Mouse (Mus musculus): ENCODE measurements around the gene Ndufa6. TPM values are rescaled to one million over a fixed set of nuclear protein-coding genes. Genes with fewer than 3 reads are reported as not detected.

Gene Ndufa6
- polyA plus RNA-seq, 1 experiment from 2014 or later, result 403 TPM

Small RNA genes within 50 kb of the gene (microRNA-seq; reads per million reads assigned to microRNA genes)
- gene Mir7684, result not detected

Other genes starting within 250 kb of the Ndufa6 start
- gene Ccdc134, start 226.4 kb downstream of the Ndufa6 start, polyA plus RNA-seq (2014; fragmentation: Nextera tagmentation; extraction: Ambion mirVana), result 17.7 and 18.4 TPM in 2 replicates
- gene Srebf2, start 207.1 kb downstream of the Ndufa6 start, polyA plus RNA-seq (2014; fragmentation: Nextera tagmentation; extraction: Ambion mirVana), result 128 and 133 TPM in 2 replicates
- gene Shisa8, start 141.5 kb downstream of the Ndufa6 start, polyA plus RNA-seq (2014; fragmentation: Nextera tagmentation; extraction: Ambion mirVana), result 0.30 and 0.39 TPM in 2 replicates
- gene Tnfrsf13c, start 130.0 kb downstream of the Ndufa6 start, polyA plus RNA-seq (2014; fragmentation: Nextera tagmentation; extraction: Ambion mirVana), result 0.18 TPM in 1 of 2 replicates, not detected in the other
- gene Cenpm, start 109.6 kb downstream of the Ndufa6 start, polyA plus RNA-seq (2014; fragmentation: Nextera tagmentation; extraction: Ambion mirVana), result 72.1 and 86.7 TPM in 2 replicates
- gene 1500009C09Rik, start 101.9 kb downstream of the Ndufa6 start, polyA plus RNA-seq (2014; fragmentation: Nextera tagmentation; extraction: Ambion mirVana), result not detected in 2 replicates
- 16.1 and 16.6 TPM in 2 replicates for gene Sept3, start 79.4 kb downstream of the Ndufa6 start, polyA plus RNA-seq (2014; fragmentation: Nextera tagmentation; extraction: Ambion mirVana)
- gene Wbp2nl, start 55.4 kb downstream of the Ndufa6 start, polyA plus RNA-seq (2014; fragmentation: Nextera tagmentation; extraction: Ambion mirVana), result 0.18 and 0.29 TPM in 2 replicates
- 68.6 and 72.4 TPM in 2 replicates for gene Naga, start 15.4 kb downstream of the Ndufa6 start, polyA plus RNA-seq (2014; fragmentation: Nextera tagmentation; extraction: Ambion mirVana)
- 15.2 and 16.1 TPM in 2 replicates for gene Pheta2, start 15.4 kb downstream of the Ndufa6 start, polyA plus RNA-seq (2014; fragmentation: Nextera tagmentation; extraction: Ambion mirVana)
- 251 and 266 TPM in 2 replicates for gene Smdt1, start 15.4 kb downstream of the Ndufa6 start, polyA plus RNA-seq (2014; fragmentation: Nextera tagmentation; extraction: Ambion mirVana)
- 5.9 and 10.4 TPM in 2 replicates for gene Cyp2d22, start 25.9 kb upstream of the Ndufa6 start, polyA plus RNA-seq (2014; fragmentation: Nextera tagmentation; extraction: Ambion mirVana)
- not detected in 2 replicates for gene Cyp2d11, start 39.7 kb upstream of the Ndufa6 start, polyA plus RNA-seq (2014; fragmentation: Nextera tagmentation; extraction: Ambion mirVana)
- not detected in 2 replicates for gene Cyp2d10, start 52.9 kb upstream of the Ndufa6 start, polyA plus RNA-seq (2014; fragmentation: Nextera tagmentation; extraction: Ambion mirVana)
- gene Cyp2d9, start 79.1 kb upstream of the Ndufa6 start, polyA plus RNA-seq (2014; fragmentation: Nextera tagmentation; extraction: Ambion mirVana), result not detected in 2 replicates
- not detected in 2 replicates for gene Cyp2d12, start 200.8 kb upstream of the Ndufa6 start, polyA plus RNA-seq (2014; fragmentation: Nextera tagmentation; extraction: Ambion mirVana)